ENCODE assay signal across 8 mouse cellular contexts in the genomic region with DNA sequence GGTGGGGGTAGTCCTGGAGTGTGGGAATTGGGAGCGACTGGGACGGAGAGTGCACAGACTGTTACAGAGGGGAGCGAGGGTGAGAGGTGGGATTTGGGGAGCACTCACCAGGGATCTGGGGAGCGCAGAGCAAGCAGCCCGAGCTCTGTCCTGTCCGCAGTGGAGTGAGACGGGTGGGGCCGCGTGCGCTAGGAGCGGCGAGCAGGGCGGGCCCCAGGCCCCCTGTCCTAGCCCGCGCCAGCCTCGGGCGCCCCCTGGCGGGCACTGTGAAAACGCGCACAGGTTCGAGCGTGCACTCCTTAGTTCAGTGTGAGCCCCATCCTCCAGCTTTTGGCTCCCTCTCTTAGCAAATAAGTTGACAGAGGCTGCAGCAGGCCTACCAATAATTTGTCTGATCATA. TPM values are rescaled to one million over a fixed set of nuclear protein-coding genes. Genes with fewer than 3 reads are reported as not detected.
A peak's percentile ranks its signal among the peaks of the same experiment; 100 is the strongest.
DNase-seq lines count a peak whose midpoint lies in the region; ATAC-seq and TF ChIP-seq lines count a peak whose summit lies in the region.

Gene Ehd2, minus strand, starts transcription at position 256 of the 400 bp plus-strand sequence.

- ATAC-seq in hindbrain, embryonic 16.5 days: peak; percentile 78
- peak; percentile 44; the same call in 1 of the 2 replicates for ATAC-seq in midbrain, postnatal 0 days (ENCODE audit: low FRiP score)

- H3K4me1 ChIP-seq in hindbrain, embryonic 16.5 days (ENCODE audit: control insufficient read depth, insufficient read depth, low read depth, low read length): peaks cover 9% of the 10 kb centered on the region
- H3K4me1 ChIP-seq in midbrain, postnatal 0 days (ENCODE audit: insufficient read depth, low read length): no peaks in the 10 kb centered on the region

- no peaks in the 10 kb centered on the region for H3K27me3 ChIP-seq in hindbrain, embryonic 16.5 days (replicated peaks; ENCODE audit: control insufficient read depth, insufficient read depth, low read length)
- H3K27me3 ChIP-seq in midbrain, postnatal 0 days (ENCODE audit: insufficient read depth, low read length): no peaks in the 10 kb centered on the region

- no peak within 1 kb of the TSS for H3K27ac ChIP-seq in hindbrain, embryonic 16.5 days (ENCODE audit: low read depth, low read length)
- H3K27ac ChIP-seq in midbrain, postnatal 0 days (ENCODE audit: low read depth, low read length): no peak within 1 kb of the TSS

- peak within 1 kb of the TSS; percentile 58 for H3K9ac ChIP-seq in hindbrain, embryonic 16.5 days (ENCODE audit: low read depth, low read length)
- H3K9ac ChIP-seq in midbrain, postnatal 0 days (replicated peaks; ENCODE audit: low read length, poor library complexity, severe bottlenecking): no peak within 1 kb of the TSS

- DNase-seq in right cerebral cortex, adult 18-20 months: peak; percentile 47
- no peak for DNase-seq in right cerebral cortex, postnatal 36 days (ENCODE audit: low spot score in 2 of 2)
- peak; percentile 78 to 88 for DNase-seq in cerebellum, postnatal 25 days
- DNase-seq in gastrocnemius, postnatal 10 days: peak; percentile 89
- DNase-seq in liver: peak; percentile 79
- DNase-seq in midbrain, postnatal 0 days (ENCODE audit: low spot score): peak; percentile 54
- DNase-seq in spleen, postnatal 4 days (ENCODE audit: low spot score in 2 of 2): peak; percentile 68 to 91

- H3K36me3 ChIP-seq in hindbrain, embryonic 16.5 days (ENCODE audit: control insufficient read depth, insufficient read depth, low read length): peaks cover 15% of the 10 kb centered on the region
- peaks cover 12% of the 10 kb centered on the region for H3K36me3 ChIP-seq in midbrain, postnatal 0 days (ENCODE audit: insufficient read depth, low read length)

- H3K4me3 ChIP-seq in hindbrain, embryonic 16.5 days (ENCODE audit: low read length): peak within 1 kb of the TSS; percentile 36
- H3K4me3 ChIP-seq in midbrain, postnatal 0 days (ENCODE audit: low read depth, low read length): peak within 1 kb of the TSS; percentile 23; the same call in 1 of the 2 replicates

- H3K9me3 ChIP-seq in hindbrain, embryonic 16.5 days (ENCODE audit: control insufficient read depth, low read length): no peaks in the 10 kb centered on the region
- H3K9me3 ChIP-seq in midbrain, postnatal 0 days (ENCODE audit: low read length): no peaks in the 10 kb centered on the region

- H3K4me2 ChIP-seq in hindbrain, embryonic 16.5 days (ENCODE audit: low read length): peak within 1 kb of the TSS; percentile 55
- H3K4me2 ChIP-seq in midbrain, postnatal 0 days (ENCODE audit: low read depth, low read length, poor library complexity, severe bottlenecking): peak within 1 kb of the TSS; percentile 46

- 0% methylated on average over 19 of the region's 22 CpGs for WGBS in hindbrain, embryonic 16.5 days
- 0% methylated on average over 11 of the region's 22 CpGs for WGBS in midbrain, postnatal 0 days

- TF ChIP-seq CTCF in midbrain, postnatal 0 days (IDR thresholded peaks at IDR 0.05): peak; percentile 76

RNA-seq across cellular contexts. Expression of gene Ehd2, which starts in this region (rescaled TPM):
- total RNA-seq in gastrocnemius, postnatal 10 days (2021): 100 to 1,000 TPM; 110 to 126 TPM
- 5.6 and 9.5 TPM in 2 replicates for polyA plus RNA-seq in hindbrain, embryonic 16.5 days (2015; fragmentation: Nextera tagmentation; extraction: Ambion mirVana)
- 5.6 and 5.9 TPM in 2 replicates for total RNA-seq in midbrain, postnatal 0 days (2014; rRNA removed)
- 3.9 and 4.3 TPM in 2 replicates for polyA plus RNA-seq in midbrain, postnatal 0 days (2015; fragmentation: Nextera tagmentation; extraction: Ambion mirVana)

Comparison
In these comparisons a context has a peak if more than half of its experiments do, and no peak if none do; other contexts are left out.
1. RNA of gene Ehd2 (total RNA-seq): 110 to 126 TPM in gastrocnemius, postnatal 10 days; 5.6 to 5.9 TPM in midbrain, postnatal 0 days; every median in the first group is over 10 times any median in the second.
2. DNase-seq: peak in right cerebral cortex, adult 18-20 months (single experiment), cerebellum, postnatal 25 days (2 of 2), gastrocnemius, postnatal 10 days (single experiment), liver (single experiment), midbrain, postnatal 0 days (single experiment) and spleen, postnatal 4 days (2 of 2); none in right cerebral cortex, postnatal 36 days (0 of 2).